Mouse (Mus musculus): ENCODE results near the gene Dpy19l1. TPM values are rescaled to one million over a fixed set of nuclear protein-coding genes. Genes with fewer than 3 reads are reported as not detected.
A peak's percentile ranks its signal among the peaks of the same experiment; 100 is the strongest.

The Dpy19l1 gene
- polyA plus RNA-seq, 1 experiment from 2014 or later, result 28.2 TPM

GRCm38 (mm10) chr9:24450524-24450923, 52.4 kb downstream of the Dpy19l1 start:
- Histone ChIP-seq H3K4me1 (replicated peaks; ENCODE audit: control insufficient read depth, insufficient read depth, low read length) (peaks cover 7% of the 10 kb centered on the region), H3K9ac (replicated peaks; ENCODE audit: low read depth, low read length) (no peak overlapping the region), H3K27me3 (replicated peaks; ENCODE audit: control insufficient read depth, insufficient read depth, low read length) (no peaks in the 10 kb centered on the region), H3K36me3 (ENCODE audit: control insufficient read depth, insufficient read depth) (no peaks in the 10 kb centered on the region), H3K4me2 (ENCODE audit: low read length) (no peak overlapping the region), H3K27ac (ENCODE audit: low read length) (no peak overlapping the region), H3K9me3 (ENCODE audit: control insufficient read depth, low read length) (no peaks in the 10 kb centered on the region), H3K4me3 (replicated peaks; ENCODE audit: low read length) (no peak overlapping the region)
- ATAC-seq, result peak; percentile 58; the same call in 1 of the 2 replicates
- WGBS, result 46% methylated on average over 7 of the region's 7 CpGs

- WGBS, result 48% methylated on average over 2 of the region's 2 CpGs
Measured at GRCm38 (mm10) chr9:24434901-24435300, 68.0 kb downstream of the Dpy19l1 start.

GRCm38 (mm10) chr9:24429721-24430120, 73.2 kb downstream of the Dpy19l1 start:
- Histone ChIP-seq H3K27me3 (replicated peaks; ENCODE audit: control insufficient read depth, insufficient read depth, low read length) (no peaks in the 10 kb centered on the region), H3K9ac (replicated peaks; ENCODE audit: low read depth, low read length) (no peak overlapping the region), H3K36me3 (ENCODE audit: control insufficient read depth, insufficient read depth) (no peaks in the 10 kb centered on the region), H3K9me3 (ENCODE audit: control insufficient read depth, low read length) (no peaks in the 10 kb centered on the region), H3K27ac (ENCODE audit: low read length) (no peak overlapping the region), H3K4me3 (replicated peaks; ENCODE audit: low read length) (no peak overlapping the region), H3K4me1 (replicated peaks; ENCODE audit: control insufficient read depth, insufficient read depth, low read length) (no peaks in the 10 kb centered on the region), H3K4me2 (ENCODE audit: low read length) (no peak overlapping the region)
- ATAC-seq, result no peak

More at GRCm38 (mm10) chr9:24434901-24435300, 68.0 kb downstream of the Dpy19l1 start:
- Histone ChIP-seq H3K4me1 (replicated peaks; ENCODE audit: control insufficient read depth, insufficient read depth, low read length) (no peaks in the 10 kb centered on the region), H3K9me3 (ENCODE audit: control insufficient read depth, low read length) (no peaks in the 10 kb centered on the region), H3K4me3 (replicated peaks; ENCODE audit: low read length) (no peak overlapping the region), H3K4me2 (ENCODE audit: low read length) (no peak overlapping the region), H3K27ac (ENCODE audit: low read length) (no peak overlapping the region), H3K27me3 (replicated peaks; ENCODE audit: control insufficient read depth, insufficient read depth, low read length) (no peaks in the 10 kb centered on the region), H3K9ac (replicated peaks; ENCODE audit: low read depth, low read length) (no peak overlapping the region), H3K36me3 (ENCODE audit: control insufficient read depth, insufficient read depth) (no peaks in the 10 kb centered on the region)
- ATAC-seq, result no peak

GRCm38 (mm10) chr9:24425679-24426078, 77.3 kb downstream of the Dpy19l1 start:
- H3K4me3 ChIP-seq (replicated peaks; ENCODE audit: low read length), result no peak overlapping the region
- no peak overlapping the region for H3K9ac ChIP-seq (replicated peaks; ENCODE audit: low read depth, low read length)
- no peak overlapping the region for H3K4me2 ChIP-seq (ENCODE audit: low read length)
- no peak for ATAC-seq
- WGBS, result 100% methylated on average over 1 of the region's 1 CpGs
- no peak overlapping the region for H3K27ac ChIP-seq (ENCODE audit: low read length)
- H3K27me3 ChIP-seq (replicated peaks; ENCODE audit: control insufficient read depth, insufficient read depth, low read length), result no peaks in the 10 kb centered on the region
- peaks cover 7% of the 10 kb centered on the region; the same call in 1 of the 2 replicates for H3K36me3 ChIP-seq (ENCODE audit: control insufficient read depth, insufficient read depth)
- no peaks in the 10 kb centered on the region for H3K9me3 ChIP-seq (ENCODE audit: control insufficient read depth, low read length)
- 0 out of 2 replicates have a peak, but pooled peaks cover 2% of the 10 kb centered on the region for H3K4me1 ChIP-seq (replicated peaks; ENCODE audit: control insufficient read depth, insufficient read depth, low read length)

GRCm38 (mm10) chr9:24423241-24423640, 79.7 kb downstream of the Dpy19l1 start:
- no peak overlapping the region for H3K27ac ChIP-seq (ENCODE audit: low read length)
- H3K4me3 ChIP-seq (replicated peaks; ENCODE audit: low read length), result no peak overlapping the region
- peaks cover 21% of the 10 kb centered on the region; the same call in 1 of the 2 replicates for H3K36me3 ChIP-seq (ENCODE audit: control insufficient read depth, insufficient read depth)
- H3K4me2 ChIP-seq (ENCODE audit: low read length), result no peak overlapping the region
- 91% methylated on average over 8 of the region's 8 CpGs for WGBS
- no peak overlapping the region for H3K9ac ChIP-seq (replicated peaks; ENCODE audit: low read depth, low read length)
- H3K4me1 ChIP-seq (replicated peaks; ENCODE audit: control insufficient read depth, insufficient read depth, low read length), result 0 out of 2 replicates have a peak, but pooled peaks cover 2% of the 10 kb centered on the region
- no peak for ATAC-seq
- no peaks in the 10 kb centered on the region for H3K9me3 ChIP-seq (ENCODE audit: control insufficient read depth, low read length)
- H3K27me3 ChIP-seq (replicated peaks; ENCODE audit: control insufficient read depth, insufficient read depth, low read length), result no peaks in the 10 kb centered on the region

GRCm38 (mm10) chr9:24421888-24422287, 81.1 kb downstream of the Dpy19l1 start:
- no peaks in the 10 kb centered on the region for H3K27me3 ChIP-seq (replicated peaks; ENCODE audit: control insufficient read depth, insufficient read depth, low read length)
- 56% methylated on average over 1 of the region's 1 CpGs for WGBS
- H3K9me3 ChIP-seq (ENCODE audit: control insufficient read depth, low read length), result no peaks in the 10 kb centered on the region
- ATAC-seq, result no peak
- H3K27ac ChIP-seq (ENCODE audit: low read length), result no peak overlapping the region
- peaks cover 21% of the 10 kb centered on the region; the same call in 1 of the 2 replicates for H3K36me3 ChIP-seq (ENCODE audit: control insufficient read depth, insufficient read depth)
- no peak overlapping the region for H3K9ac ChIP-seq (replicated peaks; ENCODE audit: low read depth, low read length)
- H3K4me2 ChIP-seq (ENCODE audit: low read length), result no peak overlapping the region
- 0 out of 2 replicates have a peak, but pooled peaks cover 2% of the 10 kb centered on the region for H3K4me1 ChIP-seq (replicated peaks; ENCODE audit: control insufficient read depth, insufficient read depth, low read length)
- no peak overlapping the region for H3K4me3 ChIP-seq (replicated peaks; ENCODE audit: low read length)

GRCm38 (mm10) chr9:24421221-24421620, 81.7 kb downstream of the Dpy19l1 start:
- no peaks in the 10 kb centered on the region for H3K27me3 ChIP-seq (replicated peaks; ENCODE audit: control insufficient read depth, insufficient read depth, low read length)
- H3K4me3 ChIP-seq (replicated peaks; ENCODE audit: low read length), result no peak overlapping the region
- ATAC-seq, result no peak
- H3K4me1 ChIP-seq (replicated peaks; ENCODE audit: control insufficient read depth, insufficient read depth, low read length), result 0 out of 2 replicates have a peak, but pooled peaks cover 2% of the 10 kb centered on the region
- H3K9me3 ChIP-seq (ENCODE audit: control insufficient read depth, low read length), result no peaks in the 10 kb centered on the region
- H3K27ac ChIP-seq (ENCODE audit: low read length), result no peak overlapping the region
- no peak overlapping the region for H3K9ac ChIP-seq (replicated peaks; ENCODE audit: low read depth, low read length)
- H3K4me2 ChIP-seq (ENCODE audit: low read length), result no peak overlapping the region
- peaks cover 21% of the 10 kb centered on the region; the same call in 1 of the 2 replicates for H3K36me3 ChIP-seq (ENCODE audit: control insufficient read depth, insufficient read depth)
- WGBS, result 59% methylated on average over 3 of the region's 3 CpGs

GRCm38 (mm10) chr9:24420144-24420543, 82.8 kb downstream of the Dpy19l1 start:
- Histone ChIP-seq H3K9ac (replicated peaks; ENCODE audit: low read depth, low read length) (no peak overlapping the region), H3K36me3 (ENCODE audit: control insufficient read depth, insufficient read depth) (peaks cover 21% of the 10 kb centered on the region; the same call in 1 of the 2 replicates), H3K27ac (ENCODE audit: low read length) (no peak overlapping the region), H3K4me2 (ENCODE audit: low read length) (no peak overlapping the region), H3K27me3 (replicated peaks; ENCODE audit: control insufficient read depth, insufficient read depth, low read length) (no peaks in the 10 kb centered on the region), H3K4me3 (replicated peaks; ENCODE audit: low read length) (no peak overlapping the region), H3K9me3 (ENCODE audit: control insufficient read depth, low read length) (no peaks in the 10 kb centered on the region), H3K4me1 (replicated peaks; ENCODE audit: control insufficient read depth, insufficient read depth, low read length) (0 out of 2 replicates have a peak, but pooled peaks cover 2% of the 10 kb centered on the region)
- no peak for ATAC-seq
- 96% methylated on average over 4 of the region's 4 CpGs for WGBS

GRCm38 (mm10) chr9:24418281-24418680, 84.7 kb downstream of the Dpy19l1 start:
- H3K27ac ChIP-seq (ENCODE audit: low read length), result no peak overlapping the region
- no peak overlapping the region for H3K9ac ChIP-seq (replicated peaks; ENCODE audit: low read depth, low read length)
- 69% methylated on average over 5 of the region's 5 CpGs for WGBS
- ATAC-seq, result no peak
- H3K27me3 ChIP-seq (replicated peaks; ENCODE audit: control insufficient read depth, insufficient read depth, low read length), result no peaks in the 10 kb centered on the region
- no peak overlapping the region for H3K4me2 ChIP-seq (ENCODE audit: low read length)
- H3K4me1 ChIP-seq (replicated peaks; ENCODE audit: control insufficient read depth, insufficient read depth, low read length), result 0 out of 2 replicates have a peak, but pooled peaks cover 2% of the 10 kb centered on the region
- H3K9me3 ChIP-seq (ENCODE audit: control insufficient read depth, low read length), result no peaks in the 10 kb centered on the region
- H3K4me3 ChIP-seq (replicated peaks; ENCODE audit: low read length), result no peak overlapping the region
- peaks cover 22% of the 10 kb centered on the region for H3K36me3 ChIP-seq (ENCODE audit: control insufficient read depth, insufficient read depth)

GRCm38 (mm10) chr9:24411483-24411882, 91.5 kb downstream of the Dpy19l1 start:
- ATAC-seq, result peak; percentile 47

More at GRCm38 (mm10) chr9:24411483-24411882, 91.5 kb downstream of the Dpy19l1 start:
- H3K27ac ChIP-seq (ENCODE audit: low read length), result peak overlapping the region; percentile 49
- peaks cover 4% of the 10 kb centered on the region; the same call in 1 of the 2 replicates for H3K36me3 ChIP-seq (ENCODE audit: control insufficient read depth, insufficient read depth)
- H3K4me3 ChIP-seq (replicated peaks; ENCODE audit: low read length), result no peak overlapping the region
- H3K4me1 ChIP-seq (replicated peaks; ENCODE audit: control insufficient read depth, insufficient read depth, low read length), result no peaks in the 10 kb centered on the region
- no peaks in the 10 kb centered on the region for H3K27me3 ChIP-seq (replicated peaks; ENCODE audit: control insufficient read depth, insufficient read depth, low read length)
- H3K4me2 ChIP-seq (ENCODE audit: low read length), result no peak overlapping the region
- no peaks in the 10 kb centered on the region for H3K9me3 ChIP-seq (ENCODE audit: control insufficient read depth, low read length)
- H3K9ac ChIP-seq (replicated peaks; ENCODE audit: low read depth, low read length), result no peak overlapping the region
- 73% methylated on average over 8 of the region's 8 CpGs for WGBS

All from forebrain, embryonic 16.5 days (tissue).